Mouse (Mus musculus): ENCODE data around the gene Il13ra1. TPM values are rescaled to one million over a fixed set of nuclear protein-coding genes. Genes with fewer than 3 reads are reported as not detected.

Il13ra1 gene
- total RNA-seq, 2 experiments from 2014 or later, result 8.2 to 9.8 TPM

GRCm38 (mm10) chrX:36195736-36196525 lies 84.0 kb downstream of the Il13ra1 start, which contains the start of gene Zcchc12:
Zcchc12 (plus strand) TSS chrX:36195904.
- peak; percentile 16 for DNase-seq

GRCm38 (mm10) chrX:36209554-36209953 lies 97.6 kb downstream of the Il13ra1 start:
- no peak for DNase-seq

GRCm38 (mm10) chrX:36211216-36211615 lies 99.3 kb downstream of the Il13ra1 start:
- DNase-seq, result no peak

Other genes starting within 250 kb of the Il13ra1 start
- 10 to 100 TPM in 1 of 2 experiments, 1 to 10 TPM in 1; 8.7 to 11.8 TPM for gene Dock11, start 223.3 kb upstream of the Il13ra1 start, total RNA-seq (2021)
- gene Zcchc12, start 83.8 kb downstream of the Il13ra1 start, total RNA-seq (2021), result 1 to 10 TPM; 5.2 to 9.1 TPM
- gene Lonrf3, start 216.2 kb downstream of the Il13ra1 start, total RNA-seq (2021), result 1 to 10 TPM; 4.9 to 5.8 TPM